Comparison of ENCODE assay signal across 7 mouse cellular contexts in genomic region chr6:43395538-43395937, GRCm38 (mm10).
DNase-seq lines count a peak whose midpoint lies in the region; ATAC-seq lines count a peak whose summit lies in the region.

No protein-coding gene starts in this region.

- 72% methylated on average over 2 of the region's 2 CpGs for WGBS in hindbrain, embryonic 14.5 days
- 65% methylated on average over 2 of the region's 2 CpGs for WGBS in midbrain, embryonic 15.5 days

- no peaks in the 10 kb centered on the region for H3K9me3 ChIP-seq in hindbrain, embryonic 14.5 days (ENCODE audit: control insufficient read depth, low read length)
- no peaks in the 10 kb centered on the region for H3K9me3 ChIP-seq in midbrain, embryonic 15.5 days

- H3K27me3 ChIP-seq in hindbrain, embryonic 14.5 days (ENCODE audit: control insufficient read depth, insufficient read depth, low read length), result no peaks in the 10 kb centered on the region
- no peaks in the 10 kb centered on the region for H3K27me3 ChIP-seq in midbrain, embryonic 15.5 days (replicated peaks)

- ATAC-seq in hindbrain, embryonic 14.5 days (ENCODE audit: low FRiP score), result peak; percentile 76; the same call in 1 of the 2 replicates
- ATAC-seq in midbrain, embryonic 15.5 days (replicated peaks), result peak; percentile 95

- H3K4me2 ChIP-seq in hindbrain, embryonic 14.5 days (replicated peaks), result no peak overlapping the region
- H3K4me2 ChIP-seq in midbrain, embryonic 15.5 days, result no peak overlapping the region

- peak; percentile 6 to 33 for DNase-seq in kidney, postnatal 4 days
- no peak for DNase-seq in kidney, postnatal 25 days
- DNase-seq in cerebellum, adult 18-20 months, result peak; percentile 53 to 58
- DNase-seq in hindbrain, embryonic 14.5 days (ENCODE audit: low spot score), result peak; percentile 72
- DNase-seq in testis, postnatal 10 days (ENCODE audit: low spot score), result no peak
- no peak for DNase-seq in testis, postnatal 14 days (ENCODE audit: low spot score)

- H3K4me3 ChIP-seq in hindbrain, embryonic 14.5 days (replicated peaks; ENCODE audit: low read length), result no peak overlapping the region
- no peak overlapping the region for H3K4me3 ChIP-seq in midbrain, embryonic 15.5 days

- H3K27ac ChIP-seq in hindbrain, embryonic 14.5 days, result no peak overlapping the region
- no peak overlapping the region for H3K27ac ChIP-seq in midbrain, embryonic 15.5 days

- 0 out of 2 replicates have a peak, but pooled peaks cover 3% of the 10 kb centered on the region for H3K4me1 ChIP-seq in hindbrain, embryonic 14.5 days (replicated peaks; ENCODE audit: control insufficient read depth, insufficient read depth, low read length)
- H3K4me1 ChIP-seq in midbrain, embryonic 15.5 days, result no peaks in the 10 kb centered on the region

- no peak overlapping the region for H3K9ac ChIP-seq in hindbrain, embryonic 14.5 days
- H3K9ac ChIP-seq in midbrain, embryonic 15.5 days, result no peak overlapping the region

- no peaks in the 10 kb centered on the region for H3K36me3 ChIP-seq in hindbrain, embryonic 14.5 days (replicated peaks; ENCODE audit: control insufficient read depth, insufficient read depth)
- H3K36me3 ChIP-seq in midbrain, embryonic 15.5 days (replicated peaks), result no peaks in the 10 kb centered on the region

Comparison
In these comparisons a context has a peak if more than half of its experiments do, and no peak if none do; other contexts are left out.
1. DNase-seq: peak in kidney, postnatal 4 days (2 of 2), cerebellum, adult 18-20 months (2 of 2) and hindbrain, embryonic 14.5 days (single experiment); none in kidney, postnatal 25 days (0 of 2), testis, postnatal 10 days (single experiment) and testis, postnatal 14 days (single experiment).